Mouse (Mus musculus) MEL (cell line): Measurements from ENCODE around the gene Arhgap23. TPM values are rescaled to one million over a fixed set of nuclear protein-coding genes. Genes with fewer than 3 reads are reported as not detected.

Source experiments
- DNase-seq: peaks from one replicate; pipeline ENCODE4 v3.0.0; 2011; ENCODE audit warnings: low read depth, low spot score
- H3K27ac ChIP-seq: 2 replicates; pipeline ENCODE4 v1.5.1; 2012; ENCODE audit warnings: low read depth, mild to moderate bottlenecking, control low read depth, low read length, moderate library complexity; ENCODE audit not compliant: control insufficient read depth
- H3K27me3 ChIP-seq, 2 experiments: fragments of 150-350 bp in 1 of 2; sonication (generic) in 1 of 2; 2 replicates each; pipeline ENCODE4 v1.6.1; 2012; ENCODE audit warnings: low read length in 2 of 2, mild to moderate bottlenecking in 2 of 2, improper control_type of control experiment in 1 of 2, moderate library complexity in 1 of 2; ENCODE audit not compliant: insufficient read depth in 2 of 2, control insufficient read depth in 1 of 2
- H3K36me3 ChIP-seq, 2 experiments: 2 replicates each; pipeline ENCODE4 v1.6.1; 2012 to 2014; ENCODE audit warnings: low read length in 2 of 2, improper control_type of control experiment in 1 of 2, inconsistent platforms in 1 of 2, mild to moderate bottlenecking in 1 of 2; ENCODE audit not compliant: insufficient read depth in 2 of 2, control insufficient read depth in 1 of 2
- H3K4me1 ChIP-seq, 2 experiments: fragments of 150-350 bp in 1 of 2; sonication (generic) in 1 of 2; 2 replicates each; pipeline ENCODE4 v1.6.1; 2012; ENCODE audit warnings: low read length in 2 of 2, improper control_type of control experiment in 1 of 2, mild to moderate bottlenecking in 1 of 2; ENCODE audit not compliant: insufficient read depth in 2 of 2, control insufficient read depth in 1 of 2
- H3K4me3 ChIP-seq, 2 experiments: fragments of 150-350 bp in 1 of 2; sonication (generic) in 1 of 2; 2 replicates each; pipeline ENCODE4 v1.5.1; 2012; ENCODE audit warnings: low read depth in 2 of 2, low read length in 2 of 2, mild to moderate bottlenecking in 2 of 2, moderate library complexity in 2 of 2, control low read depth in 1 of 2, improper control_type of control experiment in 1 of 2; ENCODE audit not compliant: control insufficient read depth in 1 of 2, insufficient read depth in 1 of 2
- H3K79me2 ChIP-seq: 2 replicates; pipeline ENCODE4 v1.6.1; 2012; ENCODE audit warnings: mild to moderate bottlenecking, low read length, moderate library complexity; ENCODE audit not compliant: control insufficient read depth, poor library complexity, insufficient read depth
- H3K9ac ChIP-seq: 2 replicates; pipeline ENCODE4 v1.6.1; 2012; ENCODE audit warnings: low read depth, mild to moderate bottlenecking, control low read depth, low read length, moderate library complexity; ENCODE audit not compliant: control insufficient read depth, poor library complexity, severe bottlenecking
- H3K9me3 ChIP-seq: fragments of 150-350 bp; sonication (generic); replicated peaks from 2 replicates; pipeline ENCODE4 v1.6.1; 2012; ENCODE audit warnings: mild to moderate bottlenecking, low read length, improper control_type of control experiment, moderate library complexity; ENCODE audit not compliant: insufficient read depth
- CTCF ChIP-seq, 3 experiments: IDR thresholded peaks in 2 of 3; conservative IDR thresholded peaks in 1 of 3; 2 replicates each; pipeline ENCODE4 v1.5.1; 2011 to 2012; ENCODE audit warnings: low read length in 3 of 3, low read depth in 2 of 3, mild to moderate bottlenecking in 2 of 3, improper control_type of control experiment in 1 of 3, inconsistent platforms in 1 of 3, mixed read lengths in 1 of 3, moderate library complexity in 1 of 3; ENCODE audit not compliant: control insufficient read depth in 1 of 3, insufficient read depth in 1 of 3, poor library complexity in 1 of 3, severe bottlenecking in 1 of 3
- ELF1 ChIP-seq: IDR thresholded peaks from 2 replicates; pipeline ENCODE4 v1.6.1; 2014; ENCODE audit warnings: low read depth, mild to moderate bottlenecking, inconsistent platforms, low read length, improper control_type of control experiment, moderate library complexity
- GATA1 ChIP-seq: IDR thresholded peaks from 2 replicates; pipeline ENCODE4 v1.6.1; 2011; ENCODE audit warnings: low read depth, low read length, improper control_type of control experiment
- KAT2A ChIP-seq: conservative IDR thresholded peaks from 2 replicates; pipeline ENCODE4 v1.6.1; 2012; ENCODE audit warnings: low read depth, low read length, improper control_type of control experiment, inconsistent platforms
- MAZ ChIP-seq: IDR thresholded peaks from 2 replicates; pipeline ENCODE4 v1.6.1; 2012; ENCODE audit warnings: low read depth, mild to moderate bottlenecking, inconsistent platforms, low read length, improper control_type of control experiment
- MEF2A ChIP-seq: IDR thresholded peaks from 2 replicates; pipeline ENCODE4 v1.6.1; 2014; ENCODE audit warnings: low read depth, mild to moderate bottlenecking, inconsistent platforms, low read length, improper control_type of control experiment; ENCODE audit not compliant: poor library complexity, insufficient replicate concordance, severe bottlenecking; ENCODE audit errors: extremely low read depth
- MYB ChIP-seq: IDR thresholded peaks from 2 replicates; pipeline ENCODE4 v1.6.1; 2011; ENCODE audit warnings: mild to moderate bottlenecking, low read depth, low read length, improper control_type of control experiment
- MYC ChIP-seq: IDR thresholded peaks from 2 replicates; pipeline ENCODE4 v1.6.1; 2011; ENCODE audit warnings: low read depth, mild to moderate bottlenecking, low read length, improper control_type of control experiment, moderate library complexity
- POLR2AphosphoS5 ChIP-seq: IDR thresholded peaks from 2 replicates; pipeline ENCODE4 v1.6.1; 2012; ENCODE audit warnings: low read depth, borderline replicate concordance, mild to moderate bottlenecking, inconsistent platforms, low read length, moderate library complexity, mixed read lengths
- RAD21 ChIP-seq: IDR thresholded peaks from 2 replicates; pipeline ENCODE4 v1.6.1; 2011; ENCODE audit warnings: mild to moderate bottlenecking, low read depth, low read length, improper control_type of control experiment
- TAL1 ChIP-seq: IDR thresholded peaks from 2 replicates; pipeline ENCODE4 v1.6.1; 2012; ENCODE audit warnings: mild to moderate bottlenecking, inconsistent platforms, low read length, moderate library complexity, mixed read lengths
- TBP ChIP-seq: IDR thresholded peaks from 2 replicates; pipeline ENCODE4 v1.8.0; 2011; ENCODE audit warnings: low read depth, low read length, improper control_type of control experiment
- ZC3H11A ChIP-seq: IDR thresholded peaks from 2 replicates; pipeline ENCODE4 v1.6.1; 2012; ENCODE audit warnings: low read depth, mild to moderate bottlenecking, inconsistent platforms, low read length, improper control_type of control experiment
- ZMIZ1 ChIP-seq: IDR thresholded peaks from 2 replicates; pipeline ENCODE4 v1.6.1; 2012; ENCODE audit warnings: low read depth, mild to moderate bottlenecking, inconsistent platforms, low read length, improper control_type of control experiment, moderate library complexity
- ZNF384 ChIP-seq: IDR thresholded peaks from 2 replicates; pipeline ENCODE4 v1.6.1; 2012; ENCODE audit warnings: low read depth, mild to moderate bottlenecking, inconsistent platforms, low read length, improper control_type of control experiment
- polyA plus RNA-seq, 2 experiments: library from polyadenylated mRNA; stranded (reverse) in 1 of 2; unstranded in 1 of 2; fragments of >175 nt in 1 of 2; fragments of >200 nt in 1 of 2; gene quantifications; 2 replicates each; pipeline versions ENCODE4 v1.2.1 to v1.2.4; 2012; ENCODE audit warnings: low replicate concordance in 2 of 2, low read depth in 1 of 2; ENCODE audit not compliant: insufficient read length in 2 of 2, insufficient read depth in 1 of 2, missing spikeins in 1 of 2
- total RNA-seq: library from RNA; depleted of rRNA; stranded (reverse); fragments of 300-350 nt; gene quantifications from 2 replicates; pipeline ENCODE4 v1.2.3, GENCODE M21; 2012

Arhgap23 gene
- total and polyA plus RNA-seq, 3 experiments, result 1.7 to 7.5 TPM; not detected in 1

DNA sequence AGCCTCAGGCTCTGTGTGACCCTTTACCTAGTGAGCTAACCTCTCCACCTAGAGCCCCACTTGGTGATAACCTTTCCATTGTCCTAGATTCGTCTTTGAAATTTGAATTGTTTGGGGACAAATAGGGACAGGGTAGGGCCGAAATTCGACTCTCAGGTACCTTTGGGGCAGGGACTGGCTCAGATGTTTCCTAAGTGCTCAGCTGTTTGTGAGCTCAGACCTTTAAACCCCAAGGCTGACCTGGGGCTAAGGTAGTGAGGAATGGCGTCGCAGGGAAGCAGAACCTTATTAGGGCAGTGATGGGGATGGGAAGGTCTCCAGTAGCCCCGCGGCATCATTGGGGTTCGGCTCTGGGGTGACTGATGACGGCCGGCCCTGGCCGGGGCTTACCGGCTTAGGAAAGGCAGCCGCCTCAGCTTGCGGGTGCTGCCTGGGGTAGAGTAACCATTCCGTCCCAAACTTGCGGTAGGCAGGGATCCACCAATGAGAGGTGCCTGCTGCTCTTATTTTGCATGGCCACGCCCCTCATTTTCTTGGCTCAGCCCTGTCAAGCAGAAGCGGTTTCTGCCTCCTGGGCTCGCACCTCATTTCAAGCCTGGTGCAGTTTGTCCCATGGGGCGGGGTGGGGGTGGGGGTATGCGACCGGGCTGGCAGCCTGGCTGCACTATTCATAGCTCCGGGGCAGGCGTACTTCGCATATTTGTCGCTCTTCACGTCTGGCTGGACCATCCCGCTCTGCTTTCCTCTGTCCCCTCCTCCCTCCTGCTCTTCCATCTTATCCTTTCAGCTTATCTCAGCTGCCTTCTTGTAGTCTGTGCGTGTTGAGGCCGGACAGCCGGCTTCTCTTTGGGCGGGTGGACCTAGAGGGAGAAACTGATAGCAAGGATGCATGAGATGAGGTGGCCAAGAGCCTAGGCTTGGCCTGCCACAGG lies 12.7 kb downstream of the Arhgap23 start (continued):
- TF ChIP-seq CTCF (IDR thresholded peaks at IDR 0.05 in 2 of 3, conservative IDR thresholded peaks at IDR 0.05 in 1 of 3; ENCODE audit: control insufficient read depth in 1 of 3, insufficient read depth in 1 of 3, low read depth in 2 of 3, low read length in 3 of 3, poor library complexity in 1 of 3, severe bottlenecking in 1 of 3) (no peak), TAL1 (peak; percentile 70), POLR2AphosphoS5 (no peak), MAZ (peak; percentile 73; the same call in 1 of the 2 replicates)

DNA sequence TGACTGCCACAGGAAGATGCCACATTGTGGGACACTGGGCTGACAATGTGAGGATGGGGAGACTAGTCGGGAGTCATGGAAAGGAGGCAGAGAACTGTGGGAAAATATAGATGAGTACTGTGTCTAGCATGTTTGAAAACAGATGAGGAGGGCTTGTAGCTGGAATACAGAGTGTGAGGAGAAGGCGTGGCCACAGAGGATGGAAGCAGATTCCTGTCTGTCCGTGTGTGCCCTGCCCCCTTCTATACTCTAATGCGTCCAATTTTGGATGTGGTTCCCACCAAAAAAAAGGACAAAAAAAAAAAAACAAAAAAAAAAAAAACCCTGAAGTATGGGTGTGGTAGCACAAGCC lies 13.4 kb downstream of the Arhgap23 start:
- H3K79me2 ChIP-seq, result no peaks in the 10 kb centered on the region
- no peaks in the 10 kb centered on the region for H3K9me3 ChIP-seq
- peaks cover 10 to 36% of the 10 kb centered on the region in 2 experiments for H3K4me1 ChIP-seq
- no peak for DNase-seq
- H3K4me3 ChIP-seq, result peak overlapping the region; percentile 41 to 60
- peaks cover 0 to 21% of the 10 kb centered on the region in 2 experiments; a peak in 2 of 4 replicates for H3K36me3 ChIP-seq
- TF ChIP-seq RAD21 (no peak), ZC3H11A (no peak), ZMIZ1 (no peak), TBP (no peak), KAT2A (no peak), MYC (no peak), MEF2A (no peak), ELF1 (no peak), GATA1 (no peak), ZNF384 (no peak; the same call in 1 of the 2 replicates)
- H3K9ac ChIP-seq, result no peak overlapping the region; the same call in 1 of the 2 replicates
- no peaks in the 10 kb centered on the region for H3K27me3 ChIP-seq
- H3K27ac ChIP-seq, result no peak overlapping the region

DNA sequence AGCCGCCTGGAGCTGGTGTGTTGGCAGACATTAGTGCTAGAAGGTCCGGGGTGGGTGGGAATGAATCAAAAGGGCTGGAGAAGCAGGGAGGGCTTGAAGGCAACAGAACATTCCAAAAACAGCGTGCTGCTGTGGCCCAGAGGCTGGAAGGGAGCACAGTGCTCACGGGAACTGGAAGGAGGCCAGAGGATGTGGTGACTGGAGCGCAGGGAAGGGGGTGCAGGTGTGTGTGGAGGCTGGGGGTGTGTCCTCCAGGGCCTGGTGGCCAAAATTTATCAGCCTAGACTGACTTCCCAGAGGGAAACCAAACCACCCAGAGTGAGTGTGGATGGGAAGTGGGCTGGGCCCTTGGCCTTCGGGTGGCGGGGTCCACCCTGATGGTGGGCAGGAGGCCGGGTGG lies 14.3 kb downstream of the Arhgap23 start:
- Histone ChIP-seq H3K4me1 (peaks cover 8 to 32% of the 10 kb centered on the region in 2 experiments), H3K27ac (no peak overlapping the region)

More for the DNA sequence above, 14.3 kb downstream of the Arhgap23 start:
- no peaks in the 10 kb centered on the region for H3K9me3 ChIP-seq
- TF ChIP-seq ELF1 (no peak), MYB (no peak)
- TF ChIP-seq, all 39 proteins: peak for 0
- Histone ChIP-seq H3K27me3 (no peaks in the 10 kb centered on the region), H3K9ac (no peak overlapping the region), H3K4me3 (no peak overlapping the region), H3K36me3 (peaks cover 0 to 27% of the 10 kb centered on the region in 2 experiments; a peak in 2 of 4 replicates), H3K79me2 (no peaks in the 10 kb centered on the region)
- DNase-seq, result no peak
